Mouse (Mus musculus) hindbrain, embryonic 14.5 days (tissue): ENCODE results near the gene Hspa12a. TPM values are rescaled to one million over a fixed set of nuclear protein-coding genes. Genes with fewer than 3 reads are reported as not detected.

Source experiments
- ATAC-seq: fragments of 200-750 bp; cut with Nextera tagmentation; 2 replicates; pipeline ENCODE4 v1.8.0; 2017; ENCODE audit warnings: moderate number of reproducible peaks, mild to moderate bottlenecking, moderate TSS enrichment, moderate library complexity; ENCODE audit not compliant: low FRiP score
- DNase-seq: peaks from one replicate; pipeline ENCODE4 v3.0.0-alpha.2; 2015; ENCODE audit warnings: low spot score
- H3K27ac ChIP-seq: fragments of 300-500 bp; sonication (generic); 2 replicates; pipeline ENCODE4 v1.5.1; 2014; ENCODE audit warnings: mild to moderate bottlenecking, moderate library complexity
- H3K27me3 ChIP-seq: fragments of 300-500 bp; sonication (generic); 2 replicates; pipeline ENCODE4 v1.6.1; 2014; ENCODE audit warnings: mild to moderate bottlenecking, low read length, mixed read lengths; ENCODE audit not compliant: control insufficient read depth, insufficient read depth
- H3K36me3 ChIP-seq: fragments of 300-500 bp; sonication (generic); replicated peaks from 2 replicates; pipeline ENCODE4 v1.6.1; 2014; ENCODE audit not compliant: control insufficient read depth, insufficient read depth
- H3K4me1 ChIP-seq: fragments of 300-500 bp; sonication (generic); replicated peaks from 2 replicates; pipeline ENCODE4 v1.6.1; 2014; ENCODE audit warnings: antibody characterized with exemption, low read length, mixed read lengths; ENCODE audit not compliant: control insufficient read depth, insufficient read depth
- H3K4me2 ChIP-seq: fragments of 300-500 bp; sonication (generic); replicated peaks from 2 replicates; pipeline ENCODE4 v1.6.1; 2014; ENCODE audit warnings: mild to moderate bottlenecking, moderate library complexity
- H3K4me3 ChIP-seq: fragments of 300-500 bp; sonication (generic); replicated peaks from 2 replicates; pipeline ENCODE4 v1.5.1; 2014; ENCODE audit warnings: mild to moderate bottlenecking, low read length
- H3K9ac ChIP-seq: fragments of 300-500 bp; sonication (generic); 2 replicates; pipeline ENCODE4 v1.6.1; 2014
- H3K9me3 ChIP-seq: fragments of 300-500 bp; sonication (generic); 2 replicates; pipeline ENCODE4 v1.6.1; 2016; ENCODE audit warnings: low read length; ENCODE audit not compliant: control insufficient read depth
- WGBS: fragments of 180-500 bp; shearing (Covaris S2); extraction: QIAGEN DNeasy Blood & Tissue Kit; methylation state at CpG from one replicate; pipeline ENCODE4 v1.1.7; 2014; 5-methylcytosine and 5-hydroxymethylcytosine counted together
- polyA plus RNA-seq: library from polyadenylated mRNA; unstranded; fragments of >200 nt; fragmentation: Nextera tagmentation; extraction: Ambion mirVana; gene quantifications from 2 replicates; pipeline ENCODE4 v1.2.1, GENCODE M21; 2014

The Hspa12a gene
- polyA plus RNA-seq, 1 experiment from 2014 or later = 40.5 TPM

GRCm38 (mm10) chr19:58839345-58839744, 104.1 kb downstream of the Hspa12a start:
- WGBS = 43% methylated on average over 3 of the region's 3 CpGs
- DNase-seq = no peak
- Histone ChIP-seq H3K27me3 (no peaks in the 10 kb centered on the region), H3K4me1 (peaks cover 19% of the 10 kb centered on the region), H3K27ac (no peak overlapping the region), H3K9ac (no peak overlapping the region), H3K9me3 (no peaks in the 10 kb centered on the region), H3K36me3 (no peaks in the 10 kb centered on the region), H3K4me2 (no peak overlapping the region), H3K4me3 (no peak overlapping the region)
- no peak for ATAC-seq

GRCm38 (mm10) chr19:58838706-58839105, 104.7 kb downstream of the Hspa12a start:
- H3K27me3 ChIP-seq = no peaks in the 10 kb centered on the region
- 66% methylated on average over 9 of the region's 9 CpGs for WGBS

GRCm38 (mm10) chr19:58833639-58834180, 109.7 kb downstream of the Hspa12a start:
- Histone ChIP-seq H3K9ac (no peak overlapping the region), H3K36me3 (no peaks in the 10 kb centered on the region), H3K9me3 (no peaks in the 10 kb centered on the region), H3K4me3 (no peak overlapping the region), H3K27me3 (no peaks in the 10 kb centered on the region), H3K4me2 (no peak overlapping the region), H3K4me1 (peaks cover 29% of the 10 kb centered on the region), H3K27ac (no peak overlapping the region)
- 48% methylated on average over 13 of the region's 13 CpGs for WGBS
- ATAC-seq = no peak
- DNase-seq = no peak

More at GRCm38 (mm10) chr19:58838706-58839105, 104.7 kb downstream of the Hspa12a start:
- ATAC-seq (no peak), DNase-seq (no peak)
- no peak overlapping the region for H3K4me2 ChIP-seq
- H3K4me1 ChIP-seq = peaks cover 23% of the 10 kb centered on the region
- H3K9ac ChIP-seq = no peak overlapping the region
- no peak overlapping the region for H3K4me3 ChIP-seq
- no peak overlapping the region for H3K27ac ChIP-seq
- H3K9me3 ChIP-seq = no peaks in the 10 kb centered on the region
- no peaks in the 10 kb centered on the region for H3K36me3 ChIP-seq

- no peak for ATAC-seq
- Histone ChIP-seq H3K27ac (no peak overlapping the region), H3K36me3 (no peaks in the 10 kb centered on the region), H3K9me3 (no peaks in the 10 kb centered on the region), H3K9ac (no peak overlapping the region), H3K4me3 (no peak overlapping the region), H3K27me3 (no peaks in the 10 kb centered on the region), H3K4me2 (no peak overlapping the region), H3K4me1 (peaks cover 29% of the 10 kb centered on the region)
- no peak for DNase-seq
- WGBS = 78% methylated on average over 2 of the region's 2 CpGs
Observed at GRCm38 (mm10) chr19:58832988-58833387, 110.5 kb downstream of the Hspa12a start.

DNA sequence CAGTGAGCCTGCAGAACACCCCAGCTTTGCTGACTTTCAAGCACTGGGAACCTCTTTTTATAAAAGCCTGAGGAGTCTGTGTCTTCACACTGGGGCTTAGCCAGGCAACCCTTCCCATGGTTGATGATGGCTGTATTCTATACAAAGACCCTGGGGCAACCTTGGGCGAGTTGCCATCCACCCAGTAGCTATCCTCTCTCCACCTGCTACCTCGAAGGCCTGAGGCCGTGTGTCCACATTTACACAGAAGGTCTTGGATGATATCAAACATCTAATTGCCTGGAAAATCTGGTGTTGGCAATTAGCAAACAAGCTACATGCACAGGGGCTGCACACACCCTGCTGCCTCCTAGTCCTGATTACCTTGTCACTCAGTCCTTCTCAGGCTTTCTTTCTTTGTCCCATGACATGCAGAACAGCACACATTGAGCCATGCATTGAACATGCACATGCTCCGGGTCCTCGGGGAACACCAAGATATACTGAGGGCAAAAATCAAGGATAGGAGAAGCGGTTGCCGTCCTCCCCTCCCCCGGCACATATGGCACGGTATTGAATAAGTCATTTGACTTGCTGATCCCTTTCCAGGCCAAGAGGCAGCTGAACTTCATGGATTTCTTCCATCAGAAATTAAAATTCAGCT, 112.1 kb downstream of the Hspa12a start:
- 33% methylated on average over 9 of the region's 9 CpGs for WGBS
- H3K4me1 ChIP-seq = peaks cover 29% of the 10 kb centered on the region
- H3K4me3 ChIP-seq = no peak overlapping the region
- peak; percentile 70 for ATAC-seq
- H3K4me2 ChIP-seq = no peak overlapping the region
- H3K36me3 ChIP-seq = 0 out of 2 replicates have a peak, but pooled peaks cover 6% of the 10 kb centered on the region
- DNase-seq = peak; percentile 53
- no peak overlapping the region for H3K9ac ChIP-seq
- H3K27me3 ChIP-seq = no peaks in the 10 kb centered on the region
- H3K9me3 ChIP-seq = no peaks in the 10 kb centered on the region
- H3K27ac ChIP-seq = peak overlapping the region; percentile 55

GRCm38 (mm10) chr19:58830182-58830581, 113.3 kb downstream of the Hspa12a start:
- H3K27ac ChIP-seq = peak overlapping the region; percentile 52; the same call in 1 of the 2 replicates
- H3K9me3 ChIP-seq = no peaks in the 10 kb centered on the region
- no peak overlapping the region for H3K4me2 ChIP-seq
- peaks cover 29% of the 10 kb centered on the region for H3K4me1 ChIP-seq
- H3K4me3 ChIP-seq = no peak overlapping the region
- DNase-seq = no peak
- peaks cover 6% of the 10 kb centered on the region; the same call in 1 of the 2 replicates for H3K36me3 ChIP-seq
- no peak overlapping the region for H3K9ac ChIP-seq
- H3K27me3 ChIP-seq = no peaks in the 10 kb centered on the region
- ATAC-seq = no peak
- 93% methylated on average over 7 of the region's 7 CpGs for WGBS

DNA sequence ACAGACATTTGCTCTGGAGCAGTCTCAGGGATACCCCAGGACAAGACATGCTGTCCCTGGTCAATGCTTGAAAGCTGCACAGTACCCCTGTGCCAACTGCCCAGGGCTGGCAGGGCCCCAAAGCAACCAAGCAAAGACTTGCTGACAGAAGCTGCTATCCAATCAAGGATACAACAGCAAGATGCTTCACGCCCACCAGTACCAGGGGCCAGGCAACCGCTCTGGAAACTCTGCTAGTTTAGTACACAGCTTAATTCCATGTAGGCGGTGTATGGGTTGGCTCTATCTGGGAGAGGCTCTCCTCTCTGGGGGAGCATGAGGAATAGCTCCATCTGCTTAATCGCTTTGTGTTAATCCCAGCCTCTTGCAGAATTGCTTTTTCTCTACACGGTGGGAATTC, 113.9 kb downstream of the Hspa12a start:
- Histone ChIP-seq H3K9ac (no peak overlapping the region), H3K4me2 (no peak overlapping the region), H3K4me1 (peaks cover 29% of the 10 kb centered on the region), H3K4me3 (no peak overlapping the region), H3K36me3 (peaks cover 12% of the 10 kb centered on the region), H3K9me3 (no peaks in the 10 kb centered on the region), H3K27ac (peak overlapping the region; percentile 52), H3K27me3 (no peaks in the 10 kb centered on the region)
- 52% methylated on average over 5 of the region's 5 CpGs for WGBS
- DNase-seq (peak; percentile 66), ATAC-seq (peak; percentile 62)

GRCm38 (mm10) chr19:58827656-58828055, 115.8 kb downstream of the Hspa12a start:
- Histone ChIP-seq H3K36me3 (peaks cover 18% of the 10 kb centered on the region), H3K9ac (no peak overlapping the region), H3K9me3 (no peaks in the 10 kb centered on the region), H3K27ac (no peak overlapping the region), H3K27me3 (no peaks in the 10 kb centered on the region), H3K4me1 (peaks cover 24% of the 10 kb centered on the region), H3K4me3 (no peak overlapping the region), H3K4me2 (no peak overlapping the region)
- WGBS = 64% methylated on average over 7 of the region's 7 CpGs
- ATAC-seq (no peak), DNase-seq (no peak)

DNA sequence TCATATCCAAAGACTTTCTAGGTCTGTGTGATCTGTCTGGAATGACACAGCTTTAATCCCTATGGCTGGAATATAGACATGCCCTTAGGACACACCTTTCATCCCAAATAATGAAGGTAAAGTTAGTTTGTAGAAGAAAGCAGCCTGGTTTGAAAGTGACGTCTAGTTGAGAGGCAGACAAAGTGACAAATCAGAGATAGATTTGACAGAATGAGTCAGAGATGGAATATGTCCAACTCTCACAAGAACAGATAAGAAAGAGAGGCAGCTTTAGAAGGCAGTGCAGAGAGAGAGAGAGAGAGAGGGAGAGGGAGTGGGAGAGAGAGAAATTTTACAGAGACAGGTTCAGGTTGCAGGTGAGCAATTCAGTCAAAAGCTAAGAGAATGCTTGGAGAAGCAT, 119.1 kb downstream of the Hspa12a start:
- Histone ChIP-seq H3K9me3 (no peaks in the 10 kb centered on the region), H3K9ac (no peak overlapping the region), H3K4me3 (no peak overlapping the region), H3K4me2 (no peak overlapping the region), H3K36me3 (peaks cover 38% of the 10 kb centered on the region), H3K4me1 (peaks cover 11% of the 10 kb centered on the region; the same call in 1 of the 2 replicates), H3K27ac (no peak overlapping the region), H3K27me3 (no peaks in the 10 kb centered on the region)
- no peak for ATAC-seq
- DNase-seq = no peak
- WGBS = 89% methylated on average over 1 of the region's 1 CpGs
